Mouse (Mus musculus) left cerebral cortex, postnatal 36 days (tissue): ENCODE results near the gene Cers3. TPM values are rescaled to one million over a fixed set of nuclear protein-coding genes. Genes with fewer than 3 reads are reported as not detected.

Source experiments
- DNase-seq, 2 experiments: peaks; one replicate each; pipeline ENCODE4 v3.0.0; 2021 to 2022; ENCODE audit warnings: low spot score in 2 of 2, mixed read lengths in 1 of 2
- intact Hi-C: fragments of 180-260 bp; cut with DNase I; formaldehyde crosslinking; loops from one replicate; pipeline ENCODE4 v1.15.1; 2025
- total RNA-seq, 2 experiments: library from RNA; stranded (reverse); gene quantifications; 2 replicates each; pipeline ENCODE4 v1.2.3; 2021

Cers3 gene
- total RNA-seq, 2 experiments from 2014 or later = 0.22 to 0.68 TPM

DNA sequence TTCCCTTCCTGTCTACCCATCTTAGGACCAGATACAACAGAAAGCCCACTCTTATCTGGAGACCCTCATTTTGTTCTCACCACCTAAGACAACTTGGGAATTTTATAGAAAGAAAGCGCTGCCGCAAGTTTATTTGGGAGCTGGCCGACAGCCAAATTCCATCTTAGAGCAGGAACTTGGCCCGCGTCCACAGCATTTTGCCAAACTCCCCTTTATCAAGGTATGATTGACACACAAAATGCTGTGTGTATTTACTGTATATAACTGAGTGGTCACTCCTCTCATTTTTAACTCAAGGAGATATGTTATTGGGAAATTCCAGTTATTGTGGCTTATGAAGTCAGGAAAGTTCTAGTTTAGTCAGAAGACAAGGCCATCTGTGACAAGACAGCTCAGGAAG, 88.0 kb downstream of the Cers3 start:
- intact Hi-C loops = loop anchor here (10.0 kb wide), 1 partner anchor 716 kb away; no protein-coding TSS in a partner anchor

DNA sequence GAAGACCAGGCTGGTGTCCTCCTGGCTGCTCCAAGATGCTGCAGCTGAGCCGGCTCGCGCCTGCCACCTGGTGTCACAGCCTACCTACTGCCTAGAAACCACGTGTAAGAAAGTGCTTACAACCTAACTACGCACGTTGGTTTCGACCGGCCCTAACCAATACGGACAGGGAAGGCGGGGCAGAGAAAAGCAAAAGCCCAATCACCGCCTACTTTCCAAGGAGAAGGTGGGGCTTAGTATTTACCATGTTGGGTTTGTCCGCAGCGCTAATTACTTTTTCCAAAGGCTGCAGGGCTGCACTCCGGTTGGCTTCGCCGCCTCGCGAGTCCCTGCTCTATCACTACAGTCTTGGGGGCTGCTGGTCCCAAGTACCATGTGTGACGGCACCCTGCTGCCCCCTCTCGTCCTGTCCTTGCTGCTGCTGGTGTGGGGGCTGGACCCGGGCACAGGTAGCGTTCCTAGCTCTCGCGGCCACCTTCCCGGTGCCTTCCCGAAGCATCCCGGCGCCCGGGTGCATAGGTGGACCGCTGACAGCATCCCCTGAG, 96.2 kb downstream of the Cers3 start, which contains the start of gene Adamts17:
TSS of gene Adamts17 (plus strand) at position 273 of the 545 bp plus-strand sequence.
- intact Hi-C loops = loop anchor here (5.0 to 10.0 kb wide), 3 partner anchors 127 to 725 kb away; no protein-coding TSS in a partner anchor
- DNase-seq = peak; percentile 91

More for the DNA sequence above, 88.0 kb downstream of the Cers3 start:
- no peak for DNase-seq

DNA sequence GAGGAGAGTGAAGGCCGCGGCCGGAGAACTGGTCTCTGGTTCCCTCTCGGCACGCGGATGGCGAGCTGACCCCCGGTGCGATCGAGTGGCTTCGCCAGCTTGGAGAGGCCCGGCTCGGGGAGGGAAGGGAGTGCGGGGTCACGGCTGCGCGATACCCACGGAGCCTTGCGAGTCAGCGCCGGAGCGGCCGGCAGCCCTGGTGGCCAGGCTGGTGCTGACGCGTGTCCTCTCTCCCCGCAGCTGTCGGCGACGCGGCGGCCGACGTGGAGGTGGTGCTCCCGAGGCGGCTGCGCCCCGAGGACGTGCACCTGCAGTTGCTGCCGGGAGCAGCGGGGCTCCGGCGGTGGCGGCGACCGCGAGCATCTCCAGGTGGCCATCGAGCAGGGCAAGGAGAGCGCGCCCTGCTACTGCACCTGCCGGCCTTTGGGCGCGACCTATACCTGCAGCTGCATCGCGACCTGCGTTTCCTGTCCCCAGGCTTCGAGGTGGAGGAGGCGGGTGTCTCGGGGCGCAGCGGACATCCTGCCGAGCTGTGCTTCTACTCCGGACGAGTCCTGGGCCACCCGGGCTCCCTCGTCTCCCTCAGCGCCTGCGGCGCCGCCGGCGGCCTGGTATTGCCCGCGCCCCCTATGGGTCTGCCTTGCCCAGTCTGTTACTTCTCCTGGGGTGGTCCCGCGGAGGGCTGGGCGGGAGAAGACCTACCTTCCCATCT, 96.9 kb downstream of the Cers3 start:
- peak; percentile 41 to 66 for DNase-seq
- intact Hi-C loops = loop anchor here (10.0 kb wide), 1 partner anchor 145 kb away; no protein-coding TSS in a partner anchor

DNA sequence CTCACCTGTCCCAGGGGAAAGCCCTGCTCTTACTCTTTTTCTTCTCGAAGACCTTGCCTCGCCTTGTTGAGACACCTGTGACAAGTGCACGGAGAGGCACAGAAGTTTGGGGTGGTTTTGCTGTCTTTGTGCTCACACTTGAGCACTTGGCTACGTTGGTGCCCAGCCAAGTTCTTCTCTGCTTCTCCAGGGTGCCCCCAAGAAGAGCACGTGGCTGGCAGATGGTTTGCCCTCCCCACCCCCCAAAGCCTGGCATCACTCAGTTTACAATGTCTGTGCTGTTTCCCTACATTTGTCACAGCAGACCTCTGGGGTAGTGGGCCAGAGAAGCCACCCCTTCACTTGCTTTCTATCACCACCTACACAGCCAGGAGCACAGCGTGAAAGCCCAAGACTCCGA, 97.9 kb downstream of the Cers3 start:
- no peak for DNase-seq
- intact Hi-C loops = loop anchor here (10.0 kb wide), 1 partner anchor 144 kb away; no protein-coding TSS in a partner anchor

DNA sequence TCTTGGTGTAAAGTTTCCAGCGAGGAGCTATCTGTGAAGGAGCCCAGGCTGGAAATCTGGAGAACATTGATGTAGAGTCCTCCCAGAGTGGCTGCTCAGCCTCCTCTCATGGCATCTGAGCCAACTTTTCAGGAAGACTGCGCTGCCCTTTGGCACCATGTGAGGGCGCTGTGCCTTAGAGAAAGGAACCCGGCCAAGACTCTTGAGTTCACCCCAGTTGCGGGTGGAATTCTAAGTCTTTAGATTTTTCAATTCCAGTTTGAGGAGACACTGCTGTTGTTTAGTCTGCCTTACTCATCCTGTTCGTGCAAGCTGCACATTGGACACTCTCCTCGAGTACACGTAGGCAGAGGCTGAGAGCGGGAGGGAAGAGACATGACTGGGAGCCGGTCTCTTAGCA, 98.7 kb downstream of the Cers3 start:
- intact Hi-C loops = loop anchor here (2.0 to 10.0 kb wide), 2 partner anchors 143 to 359 kb away; no protein-coding TSS in a partner anchor
- peak; percentile 89 to 90 for DNase-seq

DNA sequence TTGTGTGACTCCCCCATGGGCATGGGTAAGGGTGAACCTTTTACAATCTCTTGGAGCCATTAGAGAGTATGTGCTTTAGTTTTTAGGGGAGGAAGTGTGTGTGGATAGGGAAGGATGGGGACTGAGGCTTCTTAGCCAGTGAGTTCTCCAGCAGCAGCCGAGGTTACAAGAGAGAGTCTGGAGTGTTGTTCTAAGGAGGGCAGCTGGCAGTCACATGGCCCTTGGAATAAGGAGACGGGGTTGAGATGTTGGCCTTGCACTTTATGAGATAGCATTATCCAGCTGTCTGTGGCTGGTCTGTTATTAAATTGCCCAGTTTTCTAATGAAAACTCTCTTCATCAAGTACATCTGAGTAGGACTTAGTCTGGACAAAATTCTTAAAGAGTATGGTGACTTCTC, 100.5 kb downstream of the Cers3 start:
- intact Hi-C loops = loop anchor here (2.0 to 10.0 kb wide), 2 partner anchors 141 to 357 kb away; no protein-coding TSS in a partner anchor
- DNase-seq = no peak

DNA sequence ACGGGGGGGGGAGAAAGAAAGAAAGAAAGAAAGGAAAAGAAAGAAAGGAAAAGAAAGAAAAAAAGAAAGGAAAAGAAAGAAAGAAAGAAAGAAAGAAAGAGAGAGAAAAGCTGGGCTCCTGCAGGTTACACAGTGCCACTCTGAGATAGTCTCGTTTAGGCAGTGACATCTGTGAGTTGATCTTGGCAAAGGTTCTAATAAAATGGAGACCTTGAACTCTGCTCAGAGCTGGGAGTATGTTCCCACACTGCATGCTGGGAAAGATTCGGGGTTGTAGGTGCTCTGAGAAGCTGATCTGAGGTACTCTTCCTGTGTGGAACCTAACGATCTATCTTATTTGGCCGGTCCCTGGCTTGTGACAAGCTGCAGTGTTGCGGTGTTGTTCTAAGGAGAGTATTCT, 103.3 kb downstream of the Cers3 start:
- intact Hi-C loops = loop anchor here (2.0 to 10.0 kb wide), 3 partner anchors 44 to 366 kb away; no protein-coding TSS in a partner anchor
- DNase-seq = no peak

DNA sequence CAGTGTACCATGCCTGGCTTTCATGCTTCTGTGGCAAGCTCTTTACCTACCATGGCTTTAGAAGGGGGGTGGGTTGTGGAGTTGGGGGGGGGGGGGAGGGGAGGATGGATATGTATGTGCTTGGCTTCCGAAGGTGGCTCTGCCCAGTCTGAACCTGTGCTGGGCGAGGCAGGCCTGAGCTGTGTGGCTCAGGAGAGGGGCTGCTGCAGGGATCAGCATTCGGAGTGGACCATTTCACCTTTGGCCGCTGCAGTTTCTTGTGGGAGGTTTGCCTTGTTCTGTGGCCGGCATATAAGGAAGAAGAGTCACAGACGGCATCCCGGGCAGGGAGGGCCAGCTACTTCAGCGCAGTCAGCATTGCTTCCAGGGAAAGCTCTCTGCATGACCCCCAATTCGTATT, 104.0 kb downstream of the Cers3 start:
- intact Hi-C loops = loop anchor here (2.0 to 10.0 kb wide), 3 partner anchors 44 to 365 kb away; no protein-coding TSS in a partner anchor
- DNase-seq = no peak

DNA sequence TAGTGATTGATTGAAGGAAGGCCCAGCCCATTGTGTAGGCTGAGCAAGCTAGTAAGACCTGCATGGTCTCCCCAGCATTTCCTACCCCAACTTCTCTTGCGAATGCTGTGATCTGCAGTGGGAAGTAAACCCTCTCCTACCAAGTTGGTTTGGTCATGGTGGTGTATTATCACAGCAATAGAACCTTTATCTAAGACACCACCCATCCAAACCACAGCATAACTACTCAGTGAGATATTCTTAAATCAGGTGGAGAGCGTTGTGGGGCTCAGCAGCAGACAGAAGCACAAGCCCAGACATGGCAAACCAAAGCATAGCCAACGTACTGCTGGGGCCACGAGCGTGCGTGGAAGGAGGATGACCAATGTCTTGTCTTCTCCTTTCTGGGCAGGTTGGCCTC, 106.0 kb downstream of the Cers3 start:
- DNase-seq = no peak
- intact Hi-C loops = loop anchor here (5.0 to 10.0 kb wide), 2 partner anchors 135 to 363 kb away; no protein-coding TSS in a partner anchor

DNA sequence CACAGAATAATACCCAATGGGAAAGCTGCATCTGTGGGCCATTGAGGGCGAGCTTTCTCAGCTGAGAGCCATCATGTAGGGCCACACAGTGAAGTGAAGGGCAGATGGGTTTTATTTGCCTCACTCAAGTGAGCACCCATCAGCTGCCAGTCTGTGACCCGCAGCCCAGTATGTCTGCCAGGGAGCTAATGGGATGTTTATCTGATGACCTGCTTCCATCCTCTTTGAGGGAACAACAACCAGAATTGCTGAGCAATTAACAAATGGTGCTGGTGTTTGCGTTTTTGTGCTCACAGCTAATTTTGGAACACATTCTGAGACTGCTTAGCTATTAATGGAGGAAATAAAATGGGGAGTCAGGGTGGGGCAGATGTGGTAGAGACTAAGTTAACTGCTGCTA, 108.9 kb downstream of the Cers3 start:
- intact Hi-C loops = no loop called here
- no peak for DNase-seq

DNA sequence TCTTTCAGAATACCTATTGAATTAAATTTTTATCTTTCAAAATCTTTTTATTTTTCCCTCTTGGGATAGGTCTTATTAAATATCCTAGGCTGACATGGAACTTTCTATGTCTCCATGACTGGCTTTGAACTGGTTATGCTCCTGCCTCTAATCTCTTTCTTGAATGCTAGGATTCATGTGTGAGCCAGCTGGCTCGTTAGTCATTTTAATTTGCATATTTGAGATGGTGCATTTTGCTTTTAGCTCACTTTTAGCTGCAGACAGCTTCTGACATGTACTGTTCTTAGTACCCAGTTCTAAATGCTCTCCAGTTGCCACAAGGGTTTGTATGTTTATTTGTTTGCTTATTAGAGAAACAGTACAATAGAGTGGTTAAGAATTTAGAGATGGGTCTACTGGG, 114.3 kb downstream of the Cers3 start:
- no peak for DNase-seq
- intact Hi-C loops = no loop called here

DNA sequence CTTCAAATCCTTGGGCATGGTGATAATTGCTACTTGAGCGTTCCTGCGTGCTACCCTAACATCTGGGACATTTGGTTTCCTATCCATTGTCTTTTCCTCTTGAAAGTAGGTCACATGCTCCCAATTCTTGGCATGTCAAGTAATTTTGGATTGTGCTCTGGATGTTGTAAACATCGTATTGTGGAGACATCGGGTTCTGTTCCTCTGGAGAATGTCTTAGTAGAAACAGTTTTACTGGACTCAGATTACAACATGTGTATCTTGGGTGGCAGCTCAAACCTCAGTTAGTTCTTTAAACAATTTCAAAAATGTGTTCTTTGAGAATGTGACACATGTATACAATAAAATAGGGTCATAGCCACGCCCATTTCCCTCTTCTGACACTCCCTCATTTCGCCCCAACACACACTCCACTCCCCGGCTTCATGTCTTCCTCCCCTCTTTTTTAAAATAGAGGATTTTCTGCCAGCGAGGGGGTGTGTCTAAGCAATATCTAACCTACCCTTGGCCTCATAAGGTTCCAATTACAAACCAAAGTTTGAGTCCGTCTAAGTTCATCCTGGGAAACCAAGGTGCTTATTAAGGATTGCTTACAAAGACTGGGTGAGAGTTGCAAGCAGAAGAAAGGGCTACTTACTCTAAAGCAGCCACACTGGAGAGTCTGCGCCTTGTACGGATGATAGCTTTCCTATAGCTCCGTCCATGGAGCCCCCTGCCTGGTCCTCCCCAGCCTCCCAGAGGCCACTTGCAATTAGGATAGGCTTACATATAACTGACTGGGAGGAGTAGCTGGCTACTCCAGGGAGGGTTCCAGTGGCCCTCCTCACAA, 115.2 kb downstream of the Cers3 start:
- DNase-seq = no peak
- intact Hi-C loops = no loop called here

DNA sequence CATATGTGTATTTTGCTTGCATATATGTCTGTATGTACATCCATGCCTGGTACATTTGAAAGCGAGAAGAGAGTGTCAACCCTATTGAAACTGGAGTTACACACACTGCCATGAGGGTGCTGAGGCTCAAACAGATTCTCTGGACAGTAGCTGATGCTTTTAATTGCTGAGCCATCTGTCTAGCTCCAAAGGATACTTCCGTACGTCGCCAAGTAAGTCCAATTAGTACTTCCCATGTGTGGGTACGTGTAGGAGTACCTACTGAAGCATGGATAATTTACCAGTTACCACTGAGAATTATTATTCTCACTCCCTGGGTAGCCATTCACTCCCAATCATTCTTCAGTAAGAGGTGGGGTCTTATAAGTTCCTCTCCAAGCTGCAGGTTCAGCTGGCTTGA, 115.9 kb downstream of the Cers3 start:
- intact Hi-C loops = no loop called here
- DNase-seq = no peak

DNA sequence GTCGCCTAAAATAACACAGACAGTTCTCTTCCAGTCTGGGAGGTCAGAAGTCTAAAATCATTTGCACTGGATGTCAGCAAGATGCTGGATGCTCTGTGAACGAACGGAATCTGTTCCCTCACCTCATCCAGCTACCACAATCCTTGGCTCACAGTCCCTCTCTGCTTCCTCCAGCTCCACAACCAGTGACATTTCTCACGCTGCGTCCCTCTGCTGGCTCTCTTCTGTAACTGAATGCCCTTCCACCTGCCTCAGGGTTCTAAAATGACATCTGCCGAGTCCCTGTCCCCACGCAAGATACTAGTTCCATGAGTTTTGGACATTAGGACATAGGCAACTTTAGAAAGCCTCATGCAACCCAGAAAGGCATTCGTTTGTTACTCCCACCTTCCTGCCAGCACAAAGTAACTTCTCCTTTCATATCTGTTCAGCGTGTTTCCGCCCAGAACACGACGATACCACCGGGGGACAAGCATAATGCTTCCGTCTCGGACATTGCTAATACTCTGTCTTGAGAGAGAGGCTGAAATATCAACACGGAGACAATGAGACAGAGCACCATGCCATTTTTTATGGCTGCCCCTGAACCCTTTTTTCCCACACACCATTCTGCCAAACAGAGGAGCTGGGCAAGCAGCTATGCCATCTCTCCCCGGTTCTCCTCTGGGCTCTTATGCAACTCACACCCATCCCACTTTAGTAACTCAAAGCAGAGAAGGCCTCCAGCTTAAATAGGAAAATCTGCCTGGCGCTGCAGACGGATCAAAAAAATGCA, 123.8 kb downstream of the Cers3 start:
- intact Hi-C loops = loop anchor here (5.0 kb wide), 1 partner anchor 65 kb away; no protein-coding TSS in a partner anchor

DNA sequence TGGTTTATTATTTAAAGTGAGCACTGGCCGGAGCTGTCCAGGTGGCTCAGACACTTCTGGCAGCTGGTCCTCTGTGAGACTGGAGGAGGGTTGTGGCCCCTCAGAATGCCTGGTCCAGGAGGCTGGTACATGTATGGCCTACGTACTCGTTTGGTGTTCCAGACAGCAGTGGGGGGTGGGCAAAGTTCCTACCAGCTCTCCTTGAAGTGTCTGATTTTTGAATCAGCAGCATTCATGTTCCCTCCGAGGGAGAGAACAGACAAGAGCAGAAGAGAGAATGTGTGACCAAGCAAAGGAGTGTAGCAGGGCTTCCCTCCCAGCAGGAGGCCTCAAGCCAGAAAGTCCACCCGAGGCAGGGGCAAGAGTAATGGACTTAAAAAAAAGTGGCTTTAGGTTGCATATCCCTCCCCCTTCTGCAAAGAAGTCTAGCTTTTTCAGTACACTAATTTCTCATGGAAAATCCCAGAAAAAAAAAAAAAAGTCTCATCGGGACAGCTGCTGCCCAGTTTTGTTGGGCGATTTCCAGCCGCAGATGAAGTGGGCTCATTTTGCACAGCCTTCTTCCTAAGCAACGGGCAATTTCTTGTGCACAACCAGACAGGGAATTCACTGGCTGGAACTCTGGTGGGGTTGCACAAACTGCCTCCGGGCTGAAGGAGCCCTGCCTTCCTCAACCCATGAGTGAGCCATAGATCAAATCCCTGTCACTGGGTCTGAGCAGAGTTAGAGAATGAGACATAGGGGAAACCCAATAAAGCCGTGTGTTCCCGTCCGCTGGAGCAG, 124.6 kb downstream of the Cers3 start:
- peak; percentile 71 to 77 for DNase-seq
- intact Hi-C loops = loop anchor here (5.0 kb wide), 1 partner anchor 64 kb away; no protein-coding TSS in a partner anchor

More for the DNA sequence above, 123.8 kb downstream of the Cers3 start:
- DNase-seq = peak in 1 of 2 experiments; percentile 64

DNA sequence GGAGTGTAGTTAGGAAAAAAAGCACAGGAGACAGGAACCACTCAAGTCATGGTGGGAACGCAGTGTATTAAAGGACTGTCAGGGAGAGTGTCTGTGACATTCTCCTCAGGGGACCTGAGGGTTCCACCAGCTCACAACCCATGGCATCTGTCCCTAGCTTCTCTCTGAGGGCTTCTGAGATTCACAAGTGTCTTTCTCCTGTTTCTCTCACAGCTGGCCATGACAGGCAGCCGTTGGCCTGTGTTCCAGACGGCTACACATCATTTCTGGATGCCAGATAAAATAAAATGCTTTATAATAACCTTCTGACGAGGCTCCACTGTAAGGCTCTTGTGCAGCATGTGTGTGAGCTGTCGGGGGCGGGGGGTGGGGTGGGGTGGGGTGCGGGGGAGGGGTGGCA, 128.2 kb downstream of the Cers3 start:
- no peak for DNase-seq
- intact Hi-C loops = no loop called here

DNA sequence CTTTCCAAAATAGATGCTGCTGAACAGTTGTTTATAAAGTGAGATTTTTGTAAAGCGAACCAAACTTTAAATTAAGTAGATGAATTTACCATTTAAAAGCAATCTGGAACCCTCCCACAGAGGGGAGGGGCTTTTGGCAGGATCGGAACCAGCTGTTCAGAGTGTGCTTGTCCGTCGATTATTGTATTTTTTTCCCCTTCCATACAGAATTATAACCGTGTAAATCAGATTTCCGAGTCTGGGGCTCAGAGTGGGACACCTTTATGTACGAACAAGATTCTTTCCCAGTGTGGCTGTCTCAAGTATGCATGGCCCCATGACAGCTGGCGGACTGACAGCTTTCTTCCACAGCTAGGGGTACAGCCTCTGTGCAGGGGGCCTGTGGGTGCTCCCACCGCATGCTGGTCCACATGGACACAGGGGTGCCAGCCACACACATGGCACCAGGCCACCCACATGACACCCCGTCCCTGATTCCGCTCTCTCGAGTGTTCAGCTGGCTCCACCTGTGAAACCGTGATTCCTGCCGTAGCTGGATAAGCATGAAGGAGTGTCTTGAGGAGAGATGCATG, 128.7 kb downstream of the Cers3 start:
- DNase-seq = no peak
- intact Hi-C loops = no loop called here

DNA sequence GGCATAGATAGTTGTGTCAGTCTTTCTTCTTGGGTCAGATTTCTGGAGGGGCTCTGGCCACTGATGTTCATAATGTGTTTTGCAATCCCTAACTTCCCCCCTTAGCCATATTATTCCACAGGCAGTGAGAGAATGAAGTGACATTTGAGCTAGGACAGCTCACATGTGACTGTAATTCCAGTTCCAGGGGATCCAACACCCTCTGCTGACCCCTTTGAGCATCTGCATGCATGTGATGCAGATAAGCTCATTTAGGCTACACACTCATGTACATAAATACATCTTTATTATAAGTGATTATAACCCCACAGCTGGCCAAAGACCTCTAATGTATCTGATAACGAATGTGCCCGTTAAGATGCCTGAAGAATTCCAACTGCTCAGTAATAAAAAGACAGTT, 129.9 kb downstream of the Cers3 start:
- no peak for DNase-seq
- intact Hi-C loops = no loop called here
